Mouse (Mus musculus) embryonic facial prominence, embryonic 15.5 days (tissue): ENCODE measurements at regions not wholly inside any gene's neighbourhood (a gene's known extent, or its start where the extent isn't known, plus 50 kb on each side); places are given as distances from the start of the nearest gene placed in this dataset.
A peak's percentile ranks its signal among the peaks of the same experiment; 100 is the strongest.

Source experiments
- ATAC-seq: fragments of 200-750 bp; cut with Nextera tagmentation; 2 replicates; pipeline ENCODE4 v1.8.0; 2017; ENCODE audit warnings: low read depth, moderate TSS enrichment; ENCODE audit not compliant: insufficient number of reproducible peaks, low FRiP score, low TSS enrichment
- H3K27ac ChIP-seq: fragments of 300-500 bp; sonication (generic); replicated peaks from 2 replicates; pipeline ENCODE4 v1.5.1; 2015; ENCODE audit warnings: mild to moderate bottlenecking, inconsistent platforms
- H3K27me3 ChIP-seq: fragments of 300-500 bp; sonication (generic); 2 replicates; pipeline ENCODE4 v1.6.1; 2015; ENCODE audit warnings: inconsistent platforms
- H3K36me3 ChIP-seq: fragments of 300-500 bp; sonication (generic); 2 replicates; pipeline ENCODE4 v1.6.1; 2015; ENCODE audit warnings: mild to moderate bottlenecking, inconsistent platforms
- H3K4me1 ChIP-seq: fragments of 300-500 bp; sonication (generic); 2 replicates; pipeline ENCODE4 v1.6.1; 2015; ENCODE audit warnings: inconsistent platforms
- H3K4me2 ChIP-seq: fragments of 300-500 bp; sonication (generic); replicated peaks from 2 replicates; pipeline ENCODE4 v1.6.1; 2015; ENCODE audit warnings: mild to moderate bottlenecking, inconsistent platforms
- H3K4me3 ChIP-seq: fragments of 300-500 bp; sonication (generic); replicated peaks from 2 replicates; pipeline ENCODE4 v1.5.1; 2015; ENCODE audit warnings: mild to moderate bottlenecking, inconsistent platforms
- H3K9ac ChIP-seq: fragments of 300-500 bp; sonication (generic); 2 replicates; pipeline ENCODE4 v1.6.1; 2015; ENCODE audit warnings: inconsistent platforms
- H3K9me3 ChIP-seq: fragments of 300-500 bp; sonication (generic); replicated peaks from 2 replicates; pipeline ENCODE4 v1.6.1; 2016; ENCODE audit warnings: inconsistent platforms
- WGBS: fragments of 180-500 bp; shearing (Covaris S2); methylation state at CpG from one replicate; pipeline ENCODE4 v1.1.7; 2015; 5-methylcytosine and 5-hydroxymethylcytosine counted together

DNA sequence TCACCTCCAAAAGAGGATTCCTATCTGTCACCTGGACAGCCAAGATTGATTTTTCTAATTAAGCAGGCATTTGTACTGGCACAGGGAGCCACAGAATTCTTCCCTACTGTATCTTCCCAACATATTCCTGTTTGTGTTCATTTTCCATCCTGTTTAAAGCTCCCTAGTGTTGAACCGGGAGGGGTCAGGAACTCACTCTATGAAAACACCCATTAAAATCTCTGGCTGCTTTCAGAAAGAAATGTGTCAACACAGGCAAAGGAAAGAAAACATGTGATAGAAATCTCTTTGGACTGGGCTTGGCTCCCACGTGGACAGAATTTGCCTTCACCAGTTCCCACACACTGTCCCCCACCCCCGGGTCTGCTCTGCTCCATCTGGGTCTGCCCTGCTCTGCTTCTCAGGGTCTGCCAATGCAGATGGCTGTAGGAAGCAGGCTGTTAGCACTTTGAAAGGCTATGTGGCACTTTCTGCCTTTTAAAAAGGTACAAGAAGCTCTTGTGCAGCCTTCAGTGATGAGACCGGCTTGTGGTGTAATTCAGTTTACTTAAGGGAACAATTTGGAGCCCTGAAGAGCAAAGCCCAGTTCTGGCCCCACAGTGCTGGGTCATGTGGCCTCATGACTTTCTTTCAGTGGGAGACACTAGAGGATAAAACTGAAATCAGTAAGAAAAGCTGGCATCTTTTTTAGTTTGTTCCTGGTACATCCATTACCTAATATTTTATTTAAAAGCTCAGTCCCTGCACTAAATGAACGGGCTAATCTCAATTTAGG, 597.2 kb upstream of the Tbl1xr1 start:
- peak overlapping the region; percentile 36; the same call in 1 of the 2 replicates for H3K27ac ChIP-seq
- 29% methylated on average over 5 of the region's 5 CpGs for WGBS
- H3K9me3 ChIP-seq, result no peaks in the 10 kb centered on the region
- no peaks in the 10 kb centered on the region for H3K36me3 ChIP-seq
- no peaks in the 10 kb centered on the region for H3K27me3 ChIP-seq
- no peak overlapping the region for H3K9ac ChIP-seq
- no peak overlapping the region for H3K4me2 ChIP-seq
- no peak overlapping the region for H3K4me3 ChIP-seq
- no peak for ATAC-seq
- peaks cover 11% of the 10 kb centered on the region for H3K4me1 ChIP-seq

DNA sequence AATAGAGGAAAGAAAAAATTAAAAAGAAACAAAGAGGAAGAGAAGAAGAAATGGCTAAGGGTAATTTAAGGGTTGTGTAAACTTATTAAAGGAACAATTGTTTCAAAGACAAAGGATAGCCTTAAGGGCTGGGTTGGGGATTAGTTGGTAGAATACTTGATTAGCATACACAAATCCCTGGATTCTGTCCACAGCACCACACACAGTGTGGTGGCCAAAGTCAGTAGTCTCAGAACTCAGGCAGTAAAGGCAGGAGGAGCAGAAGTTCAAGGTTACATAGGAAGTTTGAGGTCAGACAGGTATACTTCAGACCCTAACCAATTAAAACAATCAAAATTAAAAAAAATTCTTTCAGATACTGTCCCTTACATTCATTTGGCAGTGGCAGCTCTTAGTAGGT, 596.6 kb upstream of the Tbl1xr1 start:
- H3K4me3 ChIP-seq, result no peak overlapping the region
- no peak overlapping the region for H3K27ac ChIP-seq
- H3K9ac ChIP-seq, result no peak overlapping the region
- ATAC-seq, result no peak
- peaks cover 11% of the 10 kb centered on the region for H3K4me1 ChIP-seq
- no peaks in the 10 kb centered on the region for H3K27me3 ChIP-seq
- no peak overlapping the region for H3K4me2 ChIP-seq
- H3K36me3 ChIP-seq, result no peaks in the 10 kb centered on the region
- H3K9me3 ChIP-seq, result no peaks in the 10 kb centered on the region

DNA sequence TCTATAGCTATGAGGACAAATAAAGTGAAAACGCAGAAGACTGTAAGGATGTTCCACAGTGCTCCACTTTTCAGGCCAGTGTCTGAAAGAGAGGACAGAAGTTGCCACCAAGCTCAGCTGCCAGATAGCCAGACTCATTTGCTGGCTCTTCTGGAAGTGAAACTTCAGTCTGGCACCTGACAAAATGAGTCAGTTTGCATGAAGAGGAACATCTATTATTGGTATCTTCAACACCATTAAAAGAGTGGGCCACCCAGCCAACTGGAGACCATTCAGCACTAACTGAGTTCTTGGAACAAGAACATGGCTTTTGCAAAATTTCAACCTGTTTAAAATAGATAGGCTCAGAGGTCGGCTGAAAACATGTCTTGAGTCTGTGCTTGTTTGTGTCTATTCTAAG, 592.4 kb upstream of the Tbl1xr1 start:
- Histone ChIP-seq H3K9me3 (no peaks in the 10 kb centered on the region), H3K4me2 (no peak overlapping the region), H3K36me3 (no peaks in the 10 kb centered on the region), H3K27ac (no peak overlapping the region), H3K4me1 (peaks cover 9% of the 10 kb centered on the region), H3K27me3 (no peaks in the 10 kb centered on the region), H3K9ac (no peak overlapping the region), H3K4me3 (no peak overlapping the region)
- WGBS, result 82% methylated on average over 2 of the region's 2 CpGs
- ATAC-seq, result no peak

DNA sequence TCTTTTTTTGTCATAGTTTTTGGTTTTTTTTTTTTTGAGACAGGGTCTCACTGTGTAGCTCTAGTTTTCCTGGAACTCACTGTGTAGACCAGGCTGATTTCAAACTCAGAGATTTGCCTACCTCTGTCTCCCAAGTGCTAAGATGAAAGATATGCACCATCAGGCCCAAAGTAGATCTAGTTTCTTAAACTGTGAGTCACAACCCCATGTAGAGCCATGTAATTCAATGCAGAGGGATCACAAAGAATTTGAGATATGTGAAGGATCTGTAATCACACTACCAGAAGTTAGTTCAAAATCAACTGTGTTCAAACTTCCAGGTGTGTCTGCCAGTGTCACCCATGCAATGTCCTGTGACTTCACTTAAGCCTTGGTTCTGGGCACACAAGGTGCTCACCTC, 591.0 kb upstream of the Tbl1xr1 start:
- Histone ChIP-seq H3K9ac (no peak overlapping the region), H3K36me3 (no peaks in the 10 kb centered on the region), H3K4me1 (no peaks in the 10 kb centered on the region), H3K9me3 (no peaks in the 10 kb centered on the region), H3K27ac (no peak overlapping the region), H3K27me3 (no peaks in the 10 kb centered on the region), H3K4me2 (no peak overlapping the region), H3K4me3 (no peak overlapping the region)
- no peak for ATAC-seq

DNA sequence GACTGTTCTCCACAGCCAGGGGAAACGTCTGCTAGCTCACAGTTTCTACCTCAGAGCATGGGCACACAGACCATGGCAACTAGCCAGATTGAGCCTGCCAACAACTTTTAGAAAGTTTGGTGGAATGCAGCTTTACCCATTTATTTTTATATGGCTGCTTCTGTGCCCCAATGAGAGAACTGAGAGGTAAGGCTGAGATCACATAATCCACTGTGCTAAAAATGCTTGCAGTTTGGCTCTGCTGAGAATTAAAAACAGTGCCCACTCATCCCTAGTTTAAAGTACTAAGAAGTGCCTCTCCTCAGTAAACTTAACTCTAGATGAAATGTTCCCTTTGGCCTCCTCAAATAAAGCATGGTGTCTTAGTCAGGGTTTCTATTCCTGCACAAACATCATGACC, 586.9 kb upstream of the Tbl1xr1 start:
- Histone ChIP-seq H3K4me3 (no peak overlapping the region), H3K9me3 (no peaks in the 10 kb centered on the region), H3K36me3 (no peaks in the 10 kb centered on the region), H3K27me3 (no peaks in the 10 kb centered on the region), H3K27ac (no peak overlapping the region), H3K9ac (no peak overlapping the region), H3K4me2 (no peak overlapping the region), H3K4me1 (no peaks in the 10 kb centered on the region)
- WGBS, result 59% methylated on average over 1 of the region's 1 CpGs
- no peak for ATAC-seq

DNA sequence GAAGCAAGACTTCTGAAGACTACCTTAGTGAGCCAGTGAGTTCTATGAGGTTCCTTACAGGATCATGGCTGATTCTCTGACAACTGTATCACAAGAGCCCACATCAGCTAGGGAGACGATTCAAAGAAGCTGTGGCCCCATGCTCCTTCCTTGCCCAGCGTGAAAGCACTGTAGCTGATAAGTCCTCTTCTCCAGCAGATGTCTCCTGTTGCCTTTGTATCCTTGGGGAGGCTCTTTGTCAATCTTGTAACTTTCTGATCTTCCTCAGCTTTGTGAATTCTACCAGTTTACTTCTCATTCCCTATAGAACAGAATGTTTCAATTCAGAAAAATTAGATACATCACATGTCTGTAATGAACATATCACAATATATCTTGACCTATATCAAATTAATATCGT, 584.0 kb upstream of the Tbl1xr1 start:
- H3K27me3 ChIP-seq, result no peaks in the 10 kb centered on the region
- no peak overlapping the region for H3K4me3 ChIP-seq
- H3K9me3 ChIP-seq, result no peaks in the 10 kb centered on the region
- no peak overlapping the region for H3K27ac ChIP-seq
- no peaks in the 10 kb centered on the region for H3K36me3 ChIP-seq
- WGBS, result 68% methylated on average over 3 of the region's 3 CpGs
- no peak for ATAC-seq
- H3K4me1 ChIP-seq, result 0 out of 2 replicates have a peak, but pooled peaks cover 4% of the 10 kb centered on the region
- no peak overlapping the region for H3K4me2 ChIP-seq
- H3K9ac ChIP-seq, result no peak overlapping the region

DNA sequence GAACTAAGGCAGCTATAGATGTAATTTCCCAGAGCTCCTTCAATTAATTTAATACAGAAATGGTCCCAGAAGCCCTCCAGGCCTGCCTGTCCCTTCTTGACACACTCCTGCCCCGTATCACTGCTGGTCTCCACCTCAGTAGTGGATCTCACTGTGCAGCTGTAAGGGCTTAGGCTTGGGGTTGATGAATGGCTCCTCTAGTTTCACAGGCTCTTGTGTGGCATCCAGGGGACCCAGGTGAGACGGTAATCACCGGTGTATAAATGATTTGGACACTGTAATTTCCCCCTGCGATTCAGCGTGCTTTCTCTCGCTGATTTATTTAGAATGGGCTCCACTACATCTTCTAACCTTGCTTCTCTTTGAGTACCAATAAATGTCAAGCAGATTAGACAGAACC, 583.1 kb upstream of the Tbl1xr1 start:
- no peak overlapping the region for H3K4me3 ChIP-seq
- H3K27me3 ChIP-seq, result no peaks in the 10 kb centered on the region
- H3K4me1 ChIP-seq, result 0 out of 2 replicates have a peak, but pooled peaks cover 4% of the 10 kb centered on the region
- H3K9ac ChIP-seq, result no peak overlapping the region
- no peaks in the 10 kb centered on the region for H3K9me3 ChIP-seq
- no peak overlapping the region for H3K4me2 ChIP-seq
- H3K36me3 ChIP-seq, result no peaks in the 10 kb centered on the region
- no peak overlapping the region for H3K27ac ChIP-seq
- ATAC-seq, result no peak
- 83% methylated on average over 6 of the region's 6 CpGs for WGBS

DNA sequence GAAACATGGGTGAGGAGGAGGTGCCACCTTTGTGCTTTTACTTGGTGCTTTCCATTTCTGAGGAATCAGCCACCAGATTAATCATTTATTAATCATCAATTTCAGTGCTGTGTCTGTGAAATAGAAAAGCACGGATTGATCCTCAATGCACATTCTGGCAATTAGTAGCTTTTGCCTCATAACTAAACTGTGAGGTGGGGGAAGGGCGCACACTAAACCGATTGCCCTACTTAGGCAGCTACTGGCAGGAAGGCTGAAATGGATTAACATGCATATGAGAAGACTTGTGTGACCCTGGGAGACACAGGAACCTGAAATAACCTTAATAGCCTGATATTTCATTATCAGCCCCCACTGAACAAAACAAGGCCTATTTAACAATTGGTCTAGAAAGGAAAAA, 581.5 kb upstream of the Tbl1xr1 start:
- 60% methylated on average over 3 of the region's 3 CpGs for WGBS
- Histone ChIP-seq H3K27me3 (no peaks in the 10 kb centered on the region), H3K36me3 (no peaks in the 10 kb centered on the region), H3K4me3 (no peak overlapping the region), H3K9ac (no peak overlapping the region), H3K4me2 (no peak overlapping the region), H3K9me3 (no peaks in the 10 kb centered on the region), H3K27ac (no peak overlapping the region), H3K4me1 (0 out of 2 replicates have a peak, but pooled peaks cover 4% of the 10 kb centered on the region)
- no peak for ATAC-seq

DNA sequence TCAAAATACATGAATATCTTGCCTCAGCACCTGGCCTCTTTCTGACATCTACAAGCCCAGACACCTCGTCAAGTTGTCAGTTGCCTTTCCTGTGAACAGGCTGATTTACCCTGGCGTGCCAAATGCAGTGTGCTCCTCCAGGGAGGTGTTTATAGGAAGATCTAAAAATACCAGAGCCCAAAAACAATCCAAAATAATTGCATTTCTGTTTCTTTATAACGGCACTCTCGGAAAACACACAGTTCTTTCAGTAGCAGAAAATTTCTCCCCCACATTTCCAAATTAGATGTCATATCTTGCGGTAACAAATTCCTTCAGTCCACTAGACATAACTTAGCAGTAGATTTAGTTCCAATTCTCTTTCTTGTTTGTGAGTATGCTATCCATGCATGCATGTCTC, 580.8 kb upstream of the Tbl1xr1 start:
- no peaks in the 10 kb centered on the region for H3K36me3 ChIP-seq
- no peak overlapping the region for H3K27ac ChIP-seq
- no peak for ATAC-seq
- no peak overlapping the region for H3K4me3 ChIP-seq
- WGBS, result 44% methylated on average over 5 of the region's 5 CpGs
- no peak overlapping the region for H3K9ac ChIP-seq
- no peak overlapping the region for H3K4me2 ChIP-seq
- no peaks in the 10 kb centered on the region for H3K9me3 ChIP-seq
- no peaks in the 10 kb centered on the region for H3K27me3 ChIP-seq
- H3K4me1 ChIP-seq, result 0 out of 2 replicates have a peak, but pooled peaks cover 4% of the 10 kb centered on the region

DNA sequence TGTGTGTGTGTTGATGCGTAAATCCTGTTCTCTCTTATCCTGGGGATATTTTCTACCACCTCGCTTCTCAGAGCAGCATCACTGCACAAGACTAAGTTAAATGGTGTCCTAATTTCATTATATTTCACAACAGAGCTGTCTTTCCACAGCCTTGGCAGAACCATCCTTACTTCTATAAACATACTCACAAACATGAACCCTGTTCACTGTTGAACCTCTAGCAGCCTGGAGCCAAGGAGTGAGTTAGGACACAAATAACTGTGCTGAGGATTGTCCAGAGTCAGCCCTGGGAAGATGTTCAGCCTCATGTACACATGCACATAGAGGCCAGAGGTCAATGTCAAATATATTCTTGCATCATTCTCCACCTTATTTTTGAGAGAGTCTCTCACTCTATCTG, 580.3 kb upstream of the Tbl1xr1 start:
- H3K27ac ChIP-seq, result no peak overlapping the region
- no peak overlapping the region for H3K4me2 ChIP-seq
- no peaks in the 10 kb centered on the region for H3K9me3 ChIP-seq
- WGBS, result 50% methylated on average over 2 of the region's 2 CpGs
- no peaks in the 10 kb centered on the region for H3K27me3 ChIP-seq
- H3K36me3 ChIP-seq, result no peaks in the 10 kb centered on the region
- no peak overlapping the region for H3K9ac ChIP-seq
- ATAC-seq, result no peak
- H3K4me3 ChIP-seq, result no peak overlapping the region
- H3K4me1 ChIP-seq, result 0 out of 2 replicates have a peak, but pooled peaks cover 4% of the 10 kb centered on the region

DNA sequence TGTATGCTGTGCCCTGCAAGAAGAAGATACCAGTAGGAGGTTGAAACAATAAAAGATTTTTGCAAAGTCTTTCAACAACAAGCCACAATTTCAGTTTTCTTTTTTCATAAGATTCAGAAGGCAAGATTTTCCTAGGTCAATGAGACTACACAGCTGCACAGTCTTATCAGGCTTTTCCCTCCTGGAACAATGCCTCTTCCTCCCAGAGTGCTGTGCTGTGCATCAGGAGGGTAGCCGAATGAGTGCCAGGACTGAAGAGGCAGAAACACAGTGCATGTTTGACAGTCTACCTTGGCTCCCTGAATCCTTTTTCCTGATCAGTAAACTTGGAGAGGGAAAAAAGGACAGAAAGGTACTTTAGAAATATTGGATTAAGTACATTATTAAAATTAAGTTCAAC, 579.4 kb upstream of the Tbl1xr1 start:
- Histone ChIP-seq H3K36me3 (no peaks in the 10 kb centered on the region), H3K27ac (no peak overlapping the region), H3K4me1 (0 out of 2 replicates have a peak, but pooled peaks cover 4% of the 10 kb centered on the region), H3K27me3 (no peaks in the 10 kb centered on the region), H3K9me3 (no peaks in the 10 kb centered on the region), H3K9ac (no peak overlapping the region), H3K4me3 (no peak overlapping the region), H3K4me2 (no peak overlapping the region)
- no peak for ATAC-seq
- 75% methylated on average over 1 of the region's 1 CpGs for WGBS

DNA sequence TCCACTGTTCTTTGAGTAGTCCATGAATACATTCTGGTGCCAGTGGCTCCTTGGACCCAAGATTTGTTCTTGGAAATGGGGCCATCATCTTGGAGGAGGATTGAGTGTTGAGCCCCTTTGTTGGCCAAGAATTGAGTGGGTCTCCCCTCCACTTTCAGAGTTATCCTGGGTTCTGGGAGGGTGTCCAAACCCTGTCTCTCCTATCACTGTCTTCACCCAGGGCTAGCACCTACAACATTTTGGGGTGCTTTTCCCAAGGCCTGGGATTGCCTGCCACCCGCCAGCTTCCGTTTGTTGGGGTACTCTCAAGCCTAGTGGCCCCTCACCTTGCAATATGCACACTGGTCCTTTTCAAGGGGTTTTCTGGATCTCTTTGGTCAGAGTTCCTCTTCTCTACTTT, 568.8 kb upstream of the Tbl1xr1 start:
- H3K27me3 ChIP-seq, result no peaks in the 10 kb centered on the region
- no peak overlapping the region for H3K27ac ChIP-seq
- no peak overlapping the region for H3K9ac ChIP-seq
- H3K9me3 ChIP-seq, result peaks cover 23% of the 10 kb centered on the region; the same call in 1 of the 2 replicates
- no peak overlapping the region for H3K4me3 ChIP-seq
- H3K4me2 ChIP-seq, result no peak overlapping the region
- 91% methylated on average over 2 of the region's 2 CpGs for WGBS
- no peaks in the 10 kb centered on the region for H3K36me3 ChIP-seq
- no peaks in the 10 kb centered on the region for H3K4me1 ChIP-seq
- no peak for ATAC-seq
